Mouse (Mus musculus): ENCODE data around the gene Trim50. TPM values are rescaled to one million over a fixed set of nuclear protein-coding genes. Genes with fewer than 3 reads are reported as not detected.

Gene Trim50
- polyA plus RNA-seq (2012; rRNA removed): 1.6 TPM in 1 of 2 replicates, not detected in the other

DNA sequence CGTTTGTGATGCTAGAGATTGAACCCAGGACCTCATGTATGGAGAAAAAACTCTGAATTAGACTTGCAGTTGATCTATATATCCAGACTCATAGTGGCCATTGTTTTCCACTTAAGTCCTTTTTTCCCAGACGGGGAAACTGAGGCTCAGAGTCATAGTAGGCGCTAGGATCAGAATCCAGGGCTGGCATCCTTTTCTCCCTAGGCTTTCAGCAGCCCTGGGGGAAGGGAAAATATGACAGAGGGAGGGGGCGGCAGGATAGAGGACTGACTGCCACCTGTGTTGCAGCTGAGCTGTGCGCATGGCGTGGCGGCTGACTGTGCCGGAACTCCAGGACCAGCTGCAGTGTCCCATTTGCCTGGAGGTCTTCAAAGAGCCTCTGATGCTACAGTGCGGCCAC, at the start of gene Trim50:
Trim50 (plus strand) TSS at position 301 of the 400 bp plus-strand sequence.
- no peak for TF ChIP-seq POLR2A (IDR thresholded peaks at IDR 0.05; ENCODE audit: low read depth, low read length)
- TF ChIP-seq CTCF (IDR thresholded peaks at IDR 0.05; ENCODE audit: extremely low read depth, insufficient read length, insufficient replicate concordance, low read depth, low read length): no peak
- no peak within 1 kb of the TSS for H3K4me3 ChIP-seq (ENCODE audit: low read depth, low read length)
- no peaks in the 10 kb centered on the region for H3K4me1 ChIP-seq (ENCODE audit: control insufficient read depth, insufficient read depth, insufficient read length, low read length)
- no peaks in the 10 kb centered on the region for H3K36me3 ChIP-seq (ENCODE audit: control insufficient read depth, insufficient read depth, low read length)
- WGBS: 60% methylated on average over 9 of the region's 9 CpGs
- no peak within 1 kb of the TSS for H3K27ac ChIP-seq (ENCODE audit: insufficient read depth, low read depth, low read length)
- H3K27me3 ChIP-seq (ENCODE audit: control insufficient read depth, insufficient read depth, low read length): no peaks in the 10 kb centered on the region

DNA sequence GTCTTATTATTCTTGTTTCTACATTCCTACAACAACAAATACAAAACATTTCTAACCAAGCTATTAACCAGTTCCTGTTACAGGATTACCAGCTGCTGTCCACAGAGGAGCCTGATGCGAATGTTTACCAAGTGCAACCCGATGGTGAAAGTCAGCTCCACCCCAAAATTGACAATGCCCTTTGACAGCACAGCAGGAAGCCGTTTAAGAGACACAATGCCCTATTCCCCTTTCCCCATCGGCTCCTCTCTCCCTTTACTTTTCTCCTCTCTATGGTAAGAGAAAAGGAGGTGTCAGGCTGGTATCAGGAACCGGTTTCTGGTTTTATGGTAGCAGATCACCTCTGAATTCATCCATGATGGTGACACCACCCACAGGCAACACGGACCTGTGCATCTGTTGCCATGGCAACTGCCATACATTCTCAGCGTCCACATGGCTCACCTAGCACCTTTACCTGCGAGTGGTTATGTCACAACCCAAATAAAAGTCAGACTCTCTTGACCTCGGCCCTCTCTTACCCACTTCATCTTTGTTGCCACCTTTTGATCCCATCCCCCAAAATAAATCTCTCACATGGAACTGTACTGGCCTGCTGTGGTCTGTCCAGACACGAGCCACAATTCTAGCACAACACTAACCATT, 46.7 kb upstream of the Trim50 start:
- Histone ChIP-seq H3K27ac (ENCODE audit: insufficient read depth, low read depth, low read length) (no peak overlapping the region), H3K36me3 (ENCODE audit: control insufficient read depth, insufficient read depth, low read length) (no peaks in the 10 kb centered on the region), H3K4me3 (ENCODE audit: low read depth, low read length) (no peak overlapping the region), H3K4me1 (ENCODE audit: control insufficient read depth, insufficient read depth, insufficient read length, low read length) (no peaks in the 10 kb centered on the region), H3K27me3 (ENCODE audit: control insufficient read depth, insufficient read depth, low read length) (no peaks in the 10 kb centered on the region)
- 13% methylated on average over 10 of the region's 10 CpGs for WGBS
- TF ChIP-seq POLR2A (IDR thresholded peaks at IDR 0.05; ENCODE audit: low read depth, low read length) (no peak), CTCF (IDR thresholded peaks at IDR 0.05; ENCODE audit: extremely low read depth, insufficient read length, insufficient replicate concordance, low read depth, low read length) (no peak)

DNA sequence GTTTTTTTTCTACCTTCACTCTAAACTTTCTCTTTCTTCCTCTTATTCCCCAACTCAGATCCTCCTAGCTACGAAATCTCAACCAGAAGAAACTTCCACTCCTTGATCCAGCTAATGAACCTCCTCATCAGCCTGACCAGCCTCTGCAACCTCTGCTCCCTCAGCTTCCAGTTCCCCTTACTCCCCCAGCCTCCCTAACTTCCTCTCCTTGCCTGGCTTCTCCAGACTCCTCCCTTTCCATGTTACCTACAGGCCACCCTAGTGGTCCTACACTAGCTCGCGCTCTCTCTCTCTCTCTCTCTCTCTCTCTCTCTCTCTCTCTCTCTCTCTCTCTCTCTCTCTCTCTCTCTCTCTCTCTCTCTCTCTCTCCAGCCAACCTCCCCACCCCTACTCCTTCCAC, 36.9 kb upstream of the Trim50 start:
- WGBS: 73% methylated on average over 3 of the region's 3 CpGs
- Histone ChIP-seq H3K27me3 (ENCODE audit: control insufficient read depth, insufficient read depth, low read length) (no peaks in the 10 kb centered on the region), H3K4me1 (ENCODE audit: control insufficient read depth, insufficient read depth, insufficient read length, low read length) (no peaks in the 10 kb centered on the region), H3K36me3 (ENCODE audit: control insufficient read depth, insufficient read depth, low read length) (no peaks in the 10 kb centered on the region), H3K27ac (ENCODE audit: insufficient read depth, low read depth, low read length) (no peak overlapping the region), H3K4me3 (ENCODE audit: low read depth, low read length) (no peak overlapping the region)
- TF ChIP-seq CTCF (IDR thresholded peaks at IDR 0.05; ENCODE audit: extremely low read depth, insufficient read length, insufficient replicate concordance, low read depth, low read length) (no peak), POLR2A (IDR thresholded peaks at IDR 0.05; ENCODE audit: low read depth, low read length) (no peak)

DNA sequence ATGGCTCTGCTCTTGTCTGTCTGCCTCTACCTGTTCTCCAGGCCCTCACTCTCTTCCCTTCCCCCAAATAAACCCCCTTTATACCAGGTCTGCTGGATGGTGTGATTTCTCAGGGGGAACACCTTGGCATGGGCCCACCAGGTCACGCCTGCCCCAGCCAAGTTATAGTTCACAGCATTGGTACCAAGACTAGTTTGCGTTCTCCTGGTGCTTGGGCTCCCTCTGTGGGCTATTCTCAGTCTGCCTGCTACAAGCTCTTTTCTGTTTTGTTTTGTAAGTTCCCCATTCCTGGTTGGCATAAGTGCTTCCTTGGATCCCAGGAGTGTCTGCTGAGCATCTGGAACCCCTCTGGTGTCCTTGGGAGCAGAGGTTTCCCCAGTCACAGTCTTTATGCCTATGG, 33.2 kb upstream of the Trim50 start:
- Histone ChIP-seq H3K27ac (ENCODE audit: insufficient read depth, low read depth, low read length) (no peak overlapping the region), H3K4me3 (ENCODE audit: low read depth, low read length) (no peak overlapping the region), H3K4me1 (ENCODE audit: control insufficient read depth, insufficient read depth, insufficient read length, low read length) (no peaks in the 10 kb centered on the region), H3K27me3 (ENCODE audit: control insufficient read depth, insufficient read depth, low read length) (no peaks in the 10 kb centered on the region), H3K36me3 (ENCODE audit: control insufficient read depth, insufficient read depth, low read length) (no peaks in the 10 kb centered on the region)
- TF ChIP-seq CTCF (IDR thresholded peaks at IDR 0.05; ENCODE audit: extremely low read depth, insufficient read length, insufficient replicate concordance, low read depth, low read length) (no peak), POLR2A (IDR thresholded peaks at IDR 0.05; ENCODE audit: low read depth, low read length) (no peak)
- WGBS: 60% methylated on average over 2 of the region's 2 CpGs

DNA sequence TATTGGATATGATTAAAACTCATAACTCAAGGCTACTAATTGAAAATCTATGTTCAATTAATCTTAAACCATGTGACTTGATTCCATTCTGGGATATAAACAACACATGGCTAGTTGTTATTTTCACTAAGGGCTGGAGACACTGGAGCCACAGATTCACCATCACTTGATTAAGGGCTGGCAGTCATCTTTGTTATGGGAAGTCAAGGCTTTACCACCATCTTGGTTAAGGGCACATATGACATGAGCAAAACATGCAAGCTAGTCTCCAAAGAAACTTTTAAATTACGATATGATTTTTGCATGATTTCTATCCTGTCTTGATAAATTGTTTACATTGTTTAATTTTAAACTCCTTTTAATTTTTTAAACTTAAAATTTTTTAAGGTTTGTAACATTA, 30.9 kb upstream of the Trim50 start:
- WGBS: 89% methylated on average over 1 of the region's 1 CpGs

DNA sequence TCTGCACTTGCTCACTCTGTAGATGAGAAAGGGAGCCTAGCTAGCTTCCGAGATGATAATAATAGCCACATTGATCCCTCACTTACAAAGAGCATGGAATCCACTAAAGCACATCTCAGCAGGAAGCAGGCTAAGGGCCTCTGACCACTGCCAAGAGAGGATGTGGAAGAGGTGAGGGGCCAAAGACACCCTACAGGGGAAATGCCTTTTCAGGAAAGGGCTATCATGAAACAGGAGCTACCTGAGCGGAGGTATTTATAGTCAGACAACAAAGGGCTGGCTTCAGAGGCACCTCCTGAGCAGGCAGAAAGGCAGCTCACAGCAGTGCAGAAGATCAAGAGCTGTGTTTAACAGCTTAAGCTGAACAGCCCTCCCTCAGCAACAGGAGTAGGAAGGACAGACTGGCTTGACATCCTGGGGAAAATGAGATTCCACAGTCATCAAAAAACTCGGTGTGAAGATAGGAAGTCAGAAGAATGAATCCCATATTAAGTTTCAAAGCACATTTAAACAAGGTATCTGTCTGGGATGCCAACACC, 26.9 kb upstream of the Trim50 start:
- WGBS: 56% methylated on average over 3 of the region's 3 CpGs

More for the DNA sequence above, 30.9 kb upstream of the Trim50 start:
- H3K4me1 ChIP-seq (ENCODE audit: control insufficient read depth, insufficient read depth, insufficient read length, low read length): no peaks in the 10 kb centered on the region
- H3K27me3 ChIP-seq (ENCODE audit: control insufficient read depth, insufficient read depth, low read length): no peaks in the 10 kb centered on the region
- no peak for TF ChIP-seq CTCF (IDR thresholded peaks at IDR 0.05; ENCODE audit: extremely low read depth, insufficient read length, insufficient replicate concordance, low read depth, low read length)
- TF ChIP-seq POLR2A (IDR thresholded peaks at IDR 0.05; ENCODE audit: low read depth, low read length): no peak
- H3K27ac ChIP-seq (ENCODE audit: insufficient read depth, low read depth, low read length): no peak overlapping the region
- no peaks in the 10 kb centered on the region for H3K36me3 ChIP-seq (ENCODE audit: control insufficient read depth, insufficient read depth, low read length)
- no peak overlapping the region for H3K4me3 ChIP-seq (ENCODE audit: low read depth, low read length)

DNA sequence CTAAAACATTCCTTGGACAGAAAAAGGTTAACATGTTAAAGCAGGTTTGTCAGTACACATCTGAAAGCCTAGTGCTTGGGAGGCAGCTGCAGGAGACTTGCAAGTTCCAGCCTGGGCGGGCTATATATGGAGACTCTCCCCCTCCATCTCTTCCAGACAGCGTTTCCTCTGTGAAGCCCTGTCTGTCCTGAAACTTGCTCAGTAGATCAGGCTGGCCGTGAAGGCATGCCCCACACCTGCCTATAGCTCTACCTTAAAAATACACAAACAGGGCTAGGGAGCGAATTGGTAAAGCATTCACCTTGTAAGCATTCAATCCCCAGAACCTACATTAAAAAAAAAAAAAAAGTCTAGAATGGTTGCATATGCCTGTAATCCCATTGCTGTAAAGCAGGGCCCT, 23.6 kb upstream of the Trim50 start:
- TF ChIP-seq CTCF (IDR thresholded peaks at IDR 0.05; ENCODE audit: extremely low read depth, insufficient read length, insufficient replicate concordance, low read depth, low read length) (no peak), POLR2A (IDR thresholded peaks at IDR 0.05; ENCODE audit: low read depth, low read length) (no peak)
- Histone ChIP-seq H3K27me3 (ENCODE audit: control insufficient read depth, insufficient read depth, low read length) (no peaks in the 10 kb centered on the region), H3K27ac (ENCODE audit: insufficient read depth, low read depth, low read length) (no peak overlapping the region), H3K4me1 (ENCODE audit: control insufficient read depth, insufficient read depth, insufficient read length, low read length) (no peaks in the 10 kb centered on the region), H3K36me3 (ENCODE audit: control insufficient read depth, insufficient read depth, low read length) (no peaks in the 10 kb centered on the region), H3K4me3 (ENCODE audit: low read depth, low read length) (no peak overlapping the region)
- WGBS: 81% methylated on average over 4 of the region's 4 CpGs

More for the DNA sequence above, 26.9 kb upstream of the Trim50 start:
- Histone ChIP-seq H3K27ac (ENCODE audit: insufficient read depth, low read depth, low read length) (no peak overlapping the region), H3K36me3 (ENCODE audit: control insufficient read depth, insufficient read depth, low read length) (no peaks in the 10 kb centered on the region), H3K27me3 (ENCODE audit: control insufficient read depth, insufficient read depth, low read length) (no peaks in the 10 kb centered on the region), H3K4me1 (ENCODE audit: control insufficient read depth, insufficient read depth, insufficient read length, low read length) (no peaks in the 10 kb centered on the region), H3K4me3 (ENCODE audit: low read depth, low read length) (no peak overlapping the region)
- TF ChIP-seq CTCF (IDR thresholded peaks at IDR 0.05; ENCODE audit: extremely low read depth, insufficient read length, insufficient replicate concordance, low read depth, low read length) (no peak), POLR2A (IDR thresholded peaks at IDR 0.05; ENCODE audit: low read depth, low read length) (no peak)
